In genomic region chr1:189219051-189219450, GRCm38 (mm10) we compare ENCODE assay signal across 18 mouse cellular contexts.
DNase-seq lines count a peak whose midpoint lies in the region; ATAC-seq and TF ChIP-seq lines count a peak whose summit lies in the region.
"Had no signal": no experiment of that assay in that cellular context is flagged by ENCODE, and none has a peak within 500 bp of the region (broad histone marks: within the 10 kb centered on the region; RNA-seq: fewer than 3 reads in every experiment).

No protein-coding gene starts in this region.

- ATAC-seq in forebrain, postnatal 0 days = no peak
- ATAC-seq in forebrain, embryonic 12.5 days (ENCODE audit: low FRiP score) = no peak
- ATAC-seq: intestine, embryonic 15.5 days had no signal

- DNase-seq in forebrain, postnatal 0 days = peak; percentile 46
- peak; percentile 87 for DNase-seq in left cerebral cortex, postnatal 4 days
- DNase-seq in left cerebral cortex, postnatal 10 days (ENCODE audit: extremely low spot score in 1 of 2, low spot score in 2 of 2) = no peak
- DNase-seq in right cerebral cortex, postnatal 10 days (ENCODE audit: low spot score in 2 of 2) = peak; percentile 48 to 56
- no peak for DNase-seq in right cerebral cortex, postnatal 36 days (ENCODE audit: low spot score in 2 of 2)
- DNase-seq in gastrocnemius, postnatal 36 days = no peak
- DNase-seq: adrenal gland, postnatal 10 days; gastrocnemius, postnatal 25 days; liver, embryonic 13.5 days; retina, postnatal 1 day; thymus, adult 2 months had no signal

- no peaks in the 10 kb centered on the region for H3K36me3 ChIP-seq in forebrain, postnatal 0 days (ENCODE audit: insufficient read depth)
- H3K36me3 ChIP-seq in forebrain, embryonic 12.5 days (replicated peaks) = no peaks in the 10 kb centered on the region
- H3K36me3 ChIP-seq: heart, embryonic 12.5 days; intestine, embryonic 15.5 days; kidney, embryonic 15.5 days; liver, embryonic 13.5 days had no signal

- no peak overlapping the region for H3K4me2 ChIP-seq in forebrain, postnatal 0 days (ENCODE audit: low read depth)
- H3K4me2 ChIP-seq in forebrain, embryonic 12.5 days = no peak overlapping the region
- H3K4me2 ChIP-seq: heart, embryonic 12.5 days; intestine, embryonic 15.5 days; kidney, embryonic 15.5 days; liver, embryonic 13.5 days had no signal

- no peak overlapping the region for H3K4me3 ChIP-seq in forebrain, postnatal 0 days (ENCODE audit: low read depth, low read length)
- no peak overlapping the region for H3K4me3 ChIP-seq in forebrain, embryonic 12.5 days (replicated peaks)
- H3K4me3 ChIP-seq: heart, embryonic 12.5 days; intestine, embryonic 15.5 days; kidney, embryonic 15.5 days; liver, embryonic 13.5 days; megakaryocyte, embryonic 14.5 days; myocyte had no signal

- H3K27me3 ChIP-seq in forebrain, postnatal 0 days (ENCODE audit: insufficient read depth, low read length) = no peaks in the 10 kb centered on the region
- H3K27me3 ChIP-seq in forebrain, embryonic 12.5 days = no peaks in the 10 kb centered on the region
- H3K27me3 ChIP-seq: CH12.LX; heart, embryonic 12.5 days; intestine, embryonic 15.5 days; kidney, embryonic 15.5 days; liver, embryonic 13.5 days; megakaryocyte, embryonic 14.5 days had no signal

- no peak overlapping the region for H3K9ac ChIP-seq in forebrain, postnatal 0 days
- H3K9ac ChIP-seq in forebrain, embryonic 12.5 days = no peak overlapping the region
- H3K9ac ChIP-seq: heart, embryonic 12.5 days; intestine, embryonic 15.5 days; kidney, embryonic 15.5 days; liver, embryonic 13.5 days had no signal

- WGBS in forebrain, postnatal 0 days = 41% methylated on average over 10 of the region's 10 CpGs
- WGBS in forebrain, embryonic 12.5 days = 83% methylated on average over 10 of the region's 10 CpGs

- no peak overlapping the region for H3K27ac ChIP-seq in forebrain, postnatal 0 days (ENCODE audit: low read depth, low read length)
- H3K27ac ChIP-seq in forebrain, embryonic 12.5 days = no peak overlapping the region
- H3K27ac ChIP-seq: intestine, embryonic 15.5 days; kidney, embryonic 15.5 days; liver, embryonic 13.5 days had no signal

- intact Hi-C loops in left cerebral cortex, postnatal 4 days (cut with DNase I) = no loop called here
- intact Hi-C loops in left cerebral cortex, postnatal 10 days (cut with DNase I) = no loop called here
- intact Hi-C loops in gastrocnemius, postnatal 36 days (cut with DNase I) = no loop called here

- no peak for TF ChIP-seq CTCF in forebrain, postnatal 0 days (IDR thresholded peaks at IDR 0.05; ENCODE audit: low read depth)

- H3K4me1 ChIP-seq in forebrain, postnatal 0 days (ENCODE audit: insufficient read depth) = 0 out of 2 replicates have a peak, but pooled peaks cover 8% of the 10 kb centered on the region
- H3K4me1 ChIP-seq in forebrain, embryonic 12.5 days = no peaks in the 10 kb centered on the region
- H3K4me1 ChIP-seq: kidney, embryonic 15.5 days; liver, embryonic 13.5 days; megakaryocyte, embryonic 14.5 days had no signal

- H3K9me3 ChIP-seq in forebrain, postnatal 0 days (ENCODE audit: low read length) = no peaks in the 10 kb centered on the region
- no peaks in the 10 kb centered on the region for H3K9me3 ChIP-seq in forebrain, embryonic 12.5 days
- H3K9me3 ChIP-seq: heart, embryonic 12.5 days; intestine, embryonic 15.5 days; kidney, embryonic 15.5 days; liver, embryonic 13.5 days had no signal

Comparison
In these comparisons a context has a peak if more than half of its experiments do, and no peak if none do; other contexts are left out.
1. DNase-seq: peak in forebrain, postnatal 0 days (single experiment), left cerebral cortex, postnatal 4 days (single experiment) and right cerebral cortex, postnatal 10 days (2 of 2); none in left cerebral cortex, postnatal 10 days (0 of 2), right cerebral cortex, postnatal 36 days (0 of 2) and gastrocnemius, postnatal 36 days (0 of 2).